Mouse (Mus musculus) embryo, embryonic 11.5 days (tissue): ENCODE measurements around the gene Klf14.

Source experiments
- DNase-seq: peaks from one replicate; pipeline ENCODE4 v3.0.0-alpha.2; 2012; ENCODE audit warnings: low read depth, low spot score

Gene Klf14

GRCm38 (mm10) chr6:30958736-30959540 lies at the start of gene Klf14:
TSS of gene Klf14 (minus strand) at chr6:30959078.
- DNase-seq: no peak

GRCm38 (mm10) chr6:31006111-31006600 lies 47.3 kb upstream of the Klf14 start:
- no peak for DNase-seq

DNA sequence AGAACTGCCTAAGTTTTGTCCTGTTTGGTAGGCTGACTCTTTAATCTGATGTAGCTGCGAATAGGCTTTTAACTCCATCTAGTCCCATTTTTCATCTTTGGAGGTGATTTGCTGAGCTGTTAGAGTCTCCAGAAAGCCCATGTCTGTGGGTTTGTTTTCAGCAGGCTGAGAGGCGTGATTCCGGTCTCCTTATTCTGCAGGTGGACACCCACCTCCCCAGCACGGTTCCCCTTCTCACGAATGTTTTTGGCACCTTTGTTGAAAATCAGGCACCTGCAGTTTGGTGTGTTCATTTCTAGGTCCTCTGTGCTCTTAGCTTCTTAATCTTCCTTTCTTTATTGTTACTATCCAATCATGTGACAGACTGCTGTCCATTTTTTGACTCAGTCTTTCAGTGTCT lies 27.5 kb upstream of the Klf14 start:
- DNase-seq: no peak

DNA sequence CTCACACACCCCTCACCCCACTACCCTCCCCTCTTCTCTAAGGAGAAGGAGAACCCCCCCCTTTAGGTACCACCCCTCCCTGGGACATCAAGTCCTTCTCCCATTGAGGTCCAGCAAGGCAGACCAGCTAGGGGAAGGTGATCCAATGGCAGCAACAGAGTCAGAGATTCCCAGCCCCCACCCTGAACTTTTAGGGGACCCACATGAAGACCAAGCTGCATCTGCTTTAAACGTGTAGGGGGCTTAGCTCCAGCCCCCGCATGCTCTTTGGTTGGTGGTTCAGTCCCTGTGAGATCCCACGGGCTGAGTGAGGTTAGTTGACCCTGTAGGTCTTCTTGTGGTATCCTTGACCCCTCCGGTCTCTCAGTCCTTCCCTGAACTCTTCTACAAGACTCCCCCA lies 24.1 kb upstream of the Klf14 start:
- no peak for DNase-seq

DNA sequence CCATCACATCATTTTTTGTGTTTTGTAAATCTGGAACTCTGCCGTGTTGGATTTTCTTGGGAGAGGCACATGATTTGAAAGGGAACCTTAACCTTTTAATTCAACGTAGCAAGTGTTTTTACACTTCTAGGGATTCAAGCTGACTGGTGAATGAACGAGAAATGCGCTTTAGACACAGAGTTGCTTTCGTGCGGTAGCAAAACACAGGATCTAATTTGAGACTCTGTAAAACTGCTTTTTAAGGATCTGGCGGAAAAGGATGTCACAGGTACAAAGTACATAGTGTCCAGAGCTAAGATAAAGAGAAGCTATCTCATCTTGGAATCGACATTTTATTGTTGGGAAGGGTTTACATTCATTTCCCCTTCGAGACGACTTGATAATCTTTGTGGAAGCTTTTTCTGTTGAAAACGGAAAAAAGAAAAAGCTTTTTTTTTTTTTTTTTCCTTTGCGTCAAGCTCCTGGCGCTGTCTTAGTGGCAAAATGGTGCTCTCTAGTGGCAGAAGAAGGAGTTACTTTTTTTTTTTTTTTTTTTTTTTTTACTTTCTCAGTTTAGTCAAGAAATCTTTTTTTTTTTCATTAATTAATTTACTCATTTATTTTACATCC lies 23.6 kb upstream of the Klf14 start:
- DNase-seq: no peak

- no peak for DNase-seq
These were observed 22.5 kb upstream of the Klf14 start for GRCm38 (mm10) chr6:30981351-30981750.

DNA sequence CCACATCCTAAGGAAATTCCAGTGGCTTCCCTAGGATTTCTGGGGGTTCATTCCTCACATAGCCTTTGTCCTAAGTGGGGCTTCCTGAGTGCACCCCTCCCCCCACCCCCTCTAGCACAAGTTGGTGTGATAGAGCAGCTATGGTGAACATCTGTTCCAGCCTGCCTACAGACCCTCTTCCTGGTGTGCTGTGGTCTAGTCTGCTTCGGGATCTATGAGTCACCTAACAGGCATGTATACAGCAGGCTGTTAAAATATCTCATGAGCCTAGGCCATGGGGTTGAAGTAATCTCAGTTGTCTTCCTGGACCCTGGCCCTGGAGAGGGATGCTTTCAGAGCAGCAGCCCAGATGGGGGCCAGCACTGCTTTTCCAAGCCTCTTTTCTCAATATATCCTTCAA lies 19.7 kb upstream of the Klf14 start:
- no peak for DNase-seq

DNA sequence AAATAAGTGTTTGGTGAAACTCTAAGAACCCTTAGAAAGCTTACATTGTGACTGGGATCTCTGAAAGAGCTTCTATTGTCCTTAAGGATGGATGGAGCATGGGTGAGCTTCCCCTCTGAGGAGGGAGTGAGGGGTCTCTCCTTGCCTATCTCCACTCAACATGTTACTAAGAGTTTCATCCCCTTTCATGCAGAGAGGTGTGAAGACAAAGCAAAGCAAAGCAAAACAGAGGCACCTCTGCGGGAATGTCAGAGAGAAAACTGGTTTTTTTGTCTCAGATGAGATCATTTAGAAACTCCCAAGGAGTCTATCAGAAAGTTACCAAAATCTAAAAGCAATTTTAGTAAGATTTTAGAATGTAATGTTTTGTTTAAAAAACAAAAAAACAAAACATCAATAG lies 13.2 kb upstream of the Klf14 start:
- no peak for DNase-seq

DNA sequence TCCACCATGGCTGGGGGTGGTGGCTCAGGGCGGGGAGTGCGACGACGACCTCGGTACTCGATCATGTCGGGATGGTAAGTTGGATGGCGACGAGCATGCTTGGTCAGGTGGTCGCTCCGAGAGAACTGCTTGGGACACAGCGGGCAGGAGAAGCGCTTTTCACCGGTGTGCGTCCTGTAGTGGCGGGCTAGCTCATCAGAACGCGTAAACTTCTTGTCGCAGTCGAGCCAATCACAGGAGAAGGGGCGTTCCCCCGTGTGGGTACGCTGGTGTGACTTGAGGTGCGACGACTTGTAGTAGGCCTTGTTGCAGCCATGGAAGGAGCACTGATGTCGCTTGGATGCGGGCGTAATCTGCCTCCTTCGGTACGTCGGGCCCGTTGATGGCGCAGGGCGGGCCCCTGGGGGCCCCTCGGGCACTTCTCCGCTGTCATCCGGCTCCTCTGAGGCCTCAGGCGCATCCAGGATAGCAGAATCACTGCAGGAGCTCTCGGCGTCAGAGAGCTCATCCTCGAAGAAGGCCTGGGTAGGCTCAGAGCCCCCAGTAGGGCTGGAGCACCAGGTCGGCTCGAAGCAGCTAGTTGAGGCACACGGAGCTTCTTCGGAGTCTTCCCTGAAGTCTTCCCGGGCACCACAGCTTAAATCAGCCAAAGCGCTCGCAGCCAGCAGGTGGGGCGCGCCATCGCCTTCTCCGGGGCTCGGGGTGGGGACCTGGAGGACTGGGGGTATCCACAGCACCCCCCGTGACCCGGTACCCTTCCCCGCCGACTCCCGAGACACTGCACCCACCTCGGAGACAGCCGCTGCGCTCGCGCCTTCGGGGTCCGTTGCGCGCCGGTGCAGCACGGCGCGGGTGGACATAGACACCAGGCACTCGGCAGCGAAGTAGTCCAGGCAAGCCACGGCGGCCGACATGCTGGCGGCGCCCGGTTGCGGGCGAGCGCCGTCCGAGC lies 818 bp downstream of the Klf14 start:
- no peak for DNase-seq

DNA sequence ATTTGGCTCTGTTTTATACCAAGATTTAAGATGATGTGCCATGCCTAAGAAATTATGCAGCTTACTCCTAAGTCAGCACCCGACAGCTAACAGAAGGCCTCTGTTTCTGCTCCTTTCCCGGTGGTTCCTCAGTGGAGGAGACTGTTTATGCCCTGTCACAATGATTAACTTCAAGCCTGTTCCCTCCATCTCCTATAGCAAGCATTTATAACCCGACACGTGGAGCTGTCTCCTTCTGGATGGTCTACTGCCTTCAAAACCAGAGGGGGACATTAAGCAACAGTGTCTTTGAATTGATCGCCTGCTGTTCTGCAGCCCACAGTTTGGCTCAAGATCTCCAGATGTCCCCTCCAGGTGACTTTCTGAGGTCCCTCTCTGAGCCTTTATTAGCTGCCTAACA lies 19.6 kb downstream of the Klf14 start:
- DNase-seq: no peak

DNA sequence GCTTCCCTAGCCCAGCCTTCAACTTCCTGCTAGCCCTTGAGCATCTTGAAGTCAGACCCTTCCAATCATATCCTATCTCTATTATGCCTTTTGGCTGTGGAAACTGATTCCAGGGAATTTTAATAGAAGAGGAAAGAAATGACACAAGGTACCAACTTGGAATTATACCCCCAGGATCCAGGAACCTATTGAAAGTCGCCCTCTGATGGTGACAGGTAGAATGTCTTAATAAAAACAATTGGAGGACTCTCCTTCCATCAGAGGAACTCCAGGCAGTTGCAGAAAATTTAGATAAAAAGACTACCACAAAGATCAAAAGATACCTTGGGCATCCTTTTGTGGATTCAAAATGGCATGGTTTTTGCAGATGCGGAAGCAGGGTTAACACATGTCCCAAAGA lies 36.1 kb downstream of the Klf14 start:
- no peak for DNase-seq

DNA sequence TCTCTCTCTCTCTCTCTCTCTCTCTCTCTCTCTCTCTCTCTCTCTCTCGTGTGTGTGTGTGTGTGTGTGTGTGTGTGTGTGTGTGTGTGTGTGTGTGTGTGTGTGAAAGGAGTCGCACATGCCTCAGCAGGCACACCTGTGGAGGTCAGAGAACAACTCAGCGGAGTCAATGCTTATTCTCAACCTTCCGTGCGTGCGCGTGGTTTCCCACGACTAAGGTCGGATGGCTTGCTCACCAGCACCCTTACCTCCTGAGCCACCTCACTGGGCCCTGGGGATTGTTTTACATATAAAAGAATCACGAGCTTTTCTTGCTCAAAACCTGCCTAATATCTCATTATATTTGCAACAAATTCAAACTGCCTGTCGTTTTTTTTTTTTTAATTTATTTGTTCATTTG lies 37.1 kb downstream of the Klf14 start:
- no peak for DNase-seq

- no peak for DNase-seq
These were observed 37.8 kb downstream of the Klf14 start for GRCm38 (mm10) chr6:30920834-30921675.

DNA sequence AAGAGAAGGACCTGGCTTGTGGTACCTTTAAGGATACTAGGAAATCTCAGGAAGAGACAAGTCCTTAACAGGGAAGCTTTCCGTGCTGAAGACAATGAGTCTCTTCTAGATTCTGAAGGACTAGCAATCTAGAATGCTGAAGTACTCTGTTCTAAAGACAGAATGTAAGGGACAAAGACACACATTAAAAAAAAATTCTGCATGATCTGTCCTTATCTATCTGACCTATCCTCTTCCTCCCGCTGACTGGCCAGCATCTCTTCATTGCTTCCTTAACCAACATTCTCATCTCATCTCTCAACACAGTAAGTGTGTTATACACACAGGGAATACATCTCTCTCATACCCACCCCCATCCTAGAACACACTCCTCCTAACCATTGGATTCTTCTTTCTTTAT lies 43.4 kb downstream of the Klf14 start, which contains the start of gene Tsga13:
Tsga13 (minus strand) TSS at position 101 of the 400 bp plus-strand sequence.
- DNase-seq: no peak

DNA sequence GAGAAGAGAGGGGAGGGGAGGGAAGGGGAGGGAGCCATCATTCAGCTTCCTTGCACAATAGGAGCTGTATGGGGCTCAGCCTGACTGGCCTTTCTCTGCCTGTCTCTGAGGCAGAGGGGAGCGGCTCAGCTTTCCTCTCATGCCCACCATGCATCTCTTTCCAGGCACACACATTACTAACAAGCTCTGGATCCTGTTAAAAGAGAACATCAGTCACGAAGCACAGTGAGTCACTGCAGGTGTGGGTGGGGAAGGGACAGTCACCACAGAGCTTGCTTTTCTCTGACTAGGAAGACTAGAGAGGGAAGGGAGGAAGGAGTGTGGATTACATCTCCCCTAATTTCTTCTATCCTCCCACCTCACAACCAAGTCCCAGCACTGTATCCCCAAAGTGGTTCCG lies 50.9 kb downstream of the Klf14 start:
- no peak for DNase-seq
